Mouse (Mus musculus) urinary bladder, postnatal 25 days (tissue): ENCODE measurements at regions not wholly inside any gene's neighbourhood (a gene's known extent, or its start where the extent isn't known, plus 50 kb on each side); places are given as distances from the start of the nearest gene placed in this dataset.

Experiments
- DNase-seq: peaks from one replicate; pipeline ENCODE4 v3.0.0; 2022; ENCODE audit warnings: low spot score

- DNase-seq, result no peak
These were observed 72.0 kb upstream of the Eomes start for GRCm38 (mm10) chr9:118405926-118406518.

DNA sequence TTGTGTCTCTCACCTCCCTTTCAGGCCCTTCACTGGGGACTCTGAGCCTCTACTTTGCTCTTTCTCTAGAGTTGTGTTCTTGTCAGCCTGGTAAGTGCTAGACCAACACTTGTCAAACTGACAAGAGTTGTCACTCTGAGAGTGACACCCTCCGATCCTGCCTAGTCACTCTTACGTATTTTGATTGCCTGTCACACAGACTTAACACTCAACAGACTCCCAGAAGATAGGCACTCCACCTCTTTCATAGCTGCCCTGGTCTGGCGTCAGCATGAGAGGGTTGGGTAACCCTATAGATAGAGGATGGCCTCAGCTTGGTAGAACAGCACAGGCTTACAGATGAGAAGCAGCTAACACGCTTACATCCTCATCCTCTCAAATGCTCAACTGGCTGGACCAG, 62.0 kb upstream of the Eomes start:
- DNase-seq, result no peak

DNA sequence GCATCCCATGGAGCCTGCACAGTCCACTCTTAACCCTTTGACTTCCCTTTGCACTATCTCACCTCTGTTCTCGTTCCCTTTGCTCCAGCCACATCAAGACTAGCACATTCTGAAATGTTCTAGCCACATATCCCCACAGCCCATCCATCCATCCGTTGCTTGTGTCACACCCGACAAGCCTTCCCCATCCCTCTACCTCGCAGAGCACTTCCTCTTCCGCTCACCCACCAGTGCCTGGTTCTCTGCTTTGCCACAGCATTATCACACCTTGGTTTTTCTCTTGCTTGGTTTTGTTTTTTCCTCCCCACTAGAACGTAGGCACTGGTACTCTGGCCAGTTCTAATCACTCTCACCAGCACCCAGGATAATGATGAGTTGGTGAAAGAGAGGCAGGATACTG, 61.5 kb upstream of the Eomes start:
- DNase-seq, result no peak

- DNase-seq, result no peak
These were observed 53.7 kb upstream of the Eomes start for GRCm38 (mm10) chr9:118424344-118424743.
